Mouse (Mus musculus) midbrain, embryonic 13.5 days (tissue): ENCODE measurements around the gene Dolpp1. TPM values are rescaled to one million over a fixed set of nuclear protein-coding genes. Genes with fewer than 3 reads are reported as not detected.
"Not testable (repeated sequence)": the region's sequence is repeated elsewhere in the genome, so short reads cannot be mapped to it uniquely, and the experiment has no call there.

Experiments
- ATAC-seq: fragments of 200-750 bp; cut with Nextera tagmentation; 2 replicates; pipeline ENCODE4 v1.8.0; 2017; ENCODE audit warnings: mild to moderate bottlenecking, moderate TSS enrichment, moderate library complexity
- H3K27ac ChIP-seq: fragments of 300-500 bp; sonication (generic); 2 replicates; pipeline ENCODE4 v1.5.1; 2015; ENCODE audit warnings: inconsistent platforms, mild to moderate bottlenecking, moderate library complexity
- H3K27me3 ChIP-seq: fragments of 300-500 bp; sonication (generic); 2 replicates; pipeline ENCODE4 v1.6.1; 2015; ENCODE audit warnings: mild to moderate bottlenecking, inconsistent platforms
- H3K36me3 ChIP-seq: fragments of 300-500 bp; sonication (generic); 2 replicates; pipeline ENCODE4 v1.6.1; 2015; ENCODE audit warnings: mild to moderate bottlenecking, inconsistent platforms
- H3K4me1 ChIP-seq: fragments of 300-500 bp; sonication (generic); replicated peaks from 2 replicates; pipeline ENCODE4 v1.6.1; 2015; ENCODE audit warnings: inconsistent platforms
- H3K4me2 ChIP-seq: fragments of 300-500 bp; sonication (generic); replicated peaks from 2 replicates; pipeline ENCODE4 v1.6.1; 2015; ENCODE audit warnings: moderate library complexity, mild to moderate bottlenecking, inconsistent platforms
- H3K4me3 ChIP-seq: fragments of 300-500 bp; sonication (generic); replicated peaks from 2 replicates; pipeline ENCODE4 v1.5.1; 2015; ENCODE audit warnings: mild to moderate bottlenecking, inconsistent platforms
- H3K9ac ChIP-seq: fragments of 300-500 bp; sonication (generic); replicated peaks from 2 replicates; pipeline ENCODE4 v1.6.1; 2015; ENCODE audit warnings: mild to moderate bottlenecking, inconsistent platforms
- H3K9me3 ChIP-seq: fragments of 300-500 bp; sonication (generic); 2 replicates; pipeline ENCODE4 v1.6.1; 2016; ENCODE audit warnings: mild to moderate bottlenecking, inconsistent platforms
- WGBS: fragments of 180-500 bp; shearing (Covaris S2); methylation state at CpG from one replicate; pipeline ENCODE4 v1.1.7; 2015; 5-methylcytosine and 5-hydroxymethylcytosine counted together
- polyA plus RNA-seq: library from polyadenylated mRNA; unstranded; fragments of >200 nt; fragmentation: Nextera tagmentation; extraction: Ambion mirVana; gene quantifications from 2 replicates; pipeline ENCODE4 v1.2.1, GENCODE M21; 2015

Dolpp1 gene
- polyA plus RNA-seq, 1 experiment from 2014 or later, result 54.7 TPM

DNA sequence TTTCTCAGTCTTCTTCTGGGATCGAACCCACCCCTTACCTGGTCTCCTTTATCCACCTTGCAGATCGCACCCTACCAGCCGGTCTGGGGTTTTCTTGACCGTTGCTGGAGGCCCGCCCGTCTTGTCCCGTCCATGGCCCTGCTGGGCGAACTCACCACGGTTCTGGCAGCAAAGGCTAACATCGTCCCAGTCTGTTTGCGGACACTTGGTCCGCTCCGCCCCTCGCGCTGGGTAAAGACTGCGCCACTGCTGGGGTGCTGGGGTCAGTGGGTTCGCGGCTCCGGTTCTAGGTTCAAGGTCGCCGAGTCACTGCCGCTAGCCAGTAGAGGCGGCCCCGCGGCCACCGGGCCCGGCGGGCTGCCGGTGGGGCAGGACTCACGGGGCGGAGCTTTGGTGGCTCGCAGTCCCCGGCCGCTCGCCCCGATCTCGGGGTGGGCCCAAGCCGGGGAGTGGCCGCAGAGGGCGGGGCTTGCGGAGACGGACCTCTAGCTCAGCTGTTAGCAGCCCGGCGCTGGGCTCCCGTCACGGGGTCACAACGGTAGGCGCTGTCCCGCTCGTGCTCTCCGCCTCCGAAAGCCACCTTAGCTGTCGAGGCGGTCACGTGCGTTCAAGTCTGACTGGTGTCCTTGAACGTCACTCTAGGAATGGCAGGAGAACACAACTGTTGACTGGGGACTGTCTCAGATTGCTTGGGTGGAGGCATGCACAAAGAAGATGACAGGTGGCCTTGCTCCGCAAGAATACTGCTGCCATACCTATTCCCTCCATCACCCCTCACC lies 23.3 kb downstream of the Dolpp1 start, which contains the start of gene Crat:
Gene Crat, minus strand, starts transcription at position 657 of the 779 bp plus-strand sequence.
- peak within 1 kb of the TSS; percentile 76 for H3K4me2 ChIP-seq
- peak within 1 kb of the TSS; percentile 97 for H3K9ac ChIP-seq
- no peaks in the 10 kb centered on the region for H3K27me3 ChIP-seq
- peak within 1 kb of the TSS; percentile 95 for H3K27ac ChIP-seq
- H3K4me1 ChIP-seq, result peaks cover 54% of the 10 kb centered on the region
- H3K4me3 ChIP-seq, result peak within 1 kb of the TSS; percentile 92
- ATAC-seq, result peak; percentile 86
- H3K36me3 ChIP-seq, result peaks cover 20% of the 10 kb centered on the region
- WGBS, result 1% methylated on average over 58 of the region's 58 CpGs
- H3K9me3 ChIP-seq, result no peaks in the 10 kb centered on the region

DNA sequence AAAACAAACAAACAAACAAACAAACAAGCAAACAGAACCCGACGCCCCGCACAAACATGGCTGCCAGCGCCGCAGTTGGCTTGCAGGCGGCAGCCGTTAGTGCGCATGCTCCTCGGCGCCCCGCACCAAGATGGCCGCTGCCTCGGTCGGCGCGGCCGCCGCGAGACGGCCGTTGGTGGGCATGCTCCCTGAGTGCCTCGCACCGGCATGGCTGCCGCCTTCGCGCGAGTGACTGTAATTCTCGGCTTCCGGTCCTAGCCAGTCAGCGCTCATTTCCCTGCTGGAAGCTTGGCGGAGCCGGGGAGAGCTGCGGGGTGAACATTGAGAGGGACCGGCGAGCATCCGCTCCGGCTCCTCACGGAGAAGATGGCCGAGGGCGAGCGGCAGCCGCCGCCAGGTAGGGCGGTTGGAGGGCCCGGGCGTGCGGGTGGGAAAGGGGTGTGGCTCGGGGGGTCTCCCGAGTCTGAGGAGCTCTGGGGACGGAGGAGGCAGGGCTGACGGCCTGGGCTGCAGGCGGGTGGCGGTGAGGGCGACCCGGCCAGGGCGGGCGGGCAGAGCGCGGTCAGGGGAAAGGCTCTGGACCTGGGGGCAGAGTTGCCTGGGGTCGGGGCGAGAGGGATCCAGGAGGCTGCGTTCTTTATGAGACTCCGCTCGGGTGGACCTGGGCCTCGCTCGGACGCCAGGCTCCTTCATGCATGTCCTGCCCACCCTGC lies 24.0 kb downstream of the Dolpp1 start, which contains the start of gene Ptpa:
Gene Ptpa, plus strand, starts transcription at position 104 of the 713 bp plus-strand sequence.
- peak; percentile 95 for ATAC-seq
- H3K27me3 ChIP-seq, result no peaks in the 10 kb centered on the region
- H3K4me3 ChIP-seq, result peak within 1 kb of the TSS; percentile 92
- H3K4me1 ChIP-seq, result peaks cover 54% of the 10 kb centered on the region
- WGBS, result under 1% methylated on average over 67 of the region's 67 CpGs
- H3K9me3 ChIP-seq, result no peaks in the 10 kb centered on the region
- peak within 1 kb of the TSS; percentile 95 for H3K27ac ChIP-seq
- H3K4me2 ChIP-seq, result peak within 1 kb of the TSS; percentile 76
- peak within 1 kb of the TSS; percentile 97 for H3K9ac ChIP-seq
- peaks cover 14% of the 10 kb centered on the region for H3K36me3 ChIP-seq

- Histone ChIP-seq H3K4me1 (peaks cover 54% of the 10 kb centered on the region), H3K9ac (peak overlapping the region; percentile 97), H3K4me3 (peak overlapping the region; percentile 92), H3K27ac (peak overlapping the region; percentile 95), H3K36me3 (peaks cover 12% of the 10 kb centered on the region), H3K4me2 (peak overlapping the region; percentile 76), H3K9me3 (no peaks in the 10 kb centered on the region), H3K27me3 (no peaks in the 10 kb centered on the region)
- ATAC-seq, result no peak
- under 1% methylated on average over 7 of the region's 7 CpGs for WGBS
Observed at GRCm38 (mm10) chr2:30416649-30416965, 24.6 kb downstream of the Dolpp1 start.

DNA sequence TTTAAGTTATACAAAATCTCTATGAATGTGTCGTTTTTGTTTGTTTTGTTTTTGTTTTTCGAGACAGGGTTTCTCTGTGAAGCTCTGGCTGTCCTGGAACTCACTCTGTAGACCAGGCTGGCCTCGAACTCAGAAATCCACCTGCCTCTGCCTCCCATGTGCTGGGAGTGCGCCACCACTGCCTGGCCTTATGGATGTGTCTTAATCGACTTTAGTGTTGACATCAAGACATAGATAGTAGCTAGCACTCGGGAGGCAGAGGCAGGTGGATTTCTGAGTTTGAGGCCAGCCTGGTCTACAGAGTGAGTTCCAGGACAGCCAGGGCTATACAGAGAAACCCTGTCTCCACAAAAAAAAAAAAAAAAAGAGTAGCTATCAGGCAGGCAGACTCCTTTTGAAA lies 25.1 kb downstream of the Dolpp1 start:
- Histone ChIP-seq H3K4me1 (peaks cover 54% of the 10 kb centered on the region), H3K4me2 (peak overlapping the region; percentile 76), H3K4me3 (peak overlapping the region; percentile 92)
- H3K36me3 ChIP-seq, H3K27ac ChIP-seq, H3K9ac ChIP-seq, H3K27me3 ChIP-seq, ATAC-seq, H3K9me3 ChIP-seq: not testable (repeated sequence)
- WGBS, result 82% methylated on average over 6 of the region's 6 CpGs

- Histone ChIP-seq H3K27me3 (no peaks in the 10 kb centered on the region), H3K27ac (no peak overlapping the region), H3K4me2 (peak overlapping the region; percentile 76), H3K4me3 (no peak overlapping the region), H3K9me3 (no peaks in the 10 kb centered on the region), H3K4me1 (peaks cover 54% of the 10 kb centered on the region), H3K36me3 (peaks cover 3% of the 10 kb centered on the region), H3K9ac (peak overlapping the region; percentile 16; the same call in 1 of the 2 replicates)
- 79% methylated on average over 5 of the region's 5 CpGs for WGBS
- no peak for ATAC-seq
Observed at GRCm38 (mm10) chr2:30417595-30418165, 25.6 kb downstream of the Dolpp1 start.

GRCm38 (mm10) chr2:30418259-30418658 lies 26.2 kb downstream of the Dolpp1 start:
- no peak overlapping the region for H3K4me3 ChIP-seq

DNA sequence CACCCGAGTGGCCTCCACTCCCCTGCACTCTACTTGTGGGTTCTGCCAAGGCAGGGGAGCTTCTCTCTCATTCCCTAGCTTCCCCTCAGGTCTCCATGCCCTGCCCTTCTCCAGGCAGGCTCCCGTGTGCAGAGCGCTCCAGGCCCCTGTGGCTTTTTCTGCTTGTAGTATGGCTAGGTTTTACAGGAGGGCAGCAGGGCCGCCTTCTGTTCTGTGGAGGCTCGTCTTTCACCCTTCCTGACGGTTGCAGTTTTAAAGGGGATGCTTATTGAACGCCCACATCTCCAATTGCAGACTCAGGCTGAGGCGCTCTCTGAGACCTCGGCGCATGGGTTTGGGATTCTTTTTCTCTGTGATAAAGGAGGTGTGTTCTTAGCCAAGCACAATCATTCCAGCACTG lies 27.1 kb downstream of the Dolpp1 start:
- Histone ChIP-seq H3K27me3 (no peaks in the 10 kb centered on the region), H3K4me3 (no peak overlapping the region), H3K9me3 (no peaks in the 10 kb centered on the region), H3K4me2 (0 out of 2 replicates have a peak overlapping the region, but pooled peaks have one; percentile 26), H3K27ac (peak overlapping the region; percentile 30; the same call in 1 of the 2 replicates), H3K9ac (peak overlapping the region; percentile 16; the same call in 1 of the 2 replicates), H3K4me1 (peaks cover 40% of the 10 kb centered on the region), H3K36me3 (no peaks in the 10 kb centered on the region)
- 43% methylated on average over 10 of the region's 10 CpGs for WGBS
- no peak for ATAC-seq

More at GRCm38 (mm10) chr2:30418259-30418658, 26.2 kb downstream of the Dolpp1 start:
- Histone ChIP-seq H3K4me2 (peak overlapping the region; percentile 26), H3K27ac (no peak overlapping the region), H3K9ac (peak overlapping the region; percentile 16; the same call in 1 of the 2 replicates), H3K9me3 (no peaks in the 10 kb centered on the region), H3K4me1 (peaks cover 48% of the 10 kb centered on the region), H3K27me3 (no peaks in the 10 kb centered on the region), H3K36me3 (no peaks in the 10 kb centered on the region)
- ATAC-seq, result no peak
- 82% methylated on average over 6 of the region's 6 CpGs for WGBS

- WGBS, result 85% methylated on average over 4 of the region's 4 CpGs
- H3K27ac ChIP-seq, result no peak overlapping the region
- H3K27me3 ChIP-seq, result no peaks in the 10 kb centered on the region
- ATAC-seq, result no peak
- H3K4me1 ChIP-seq, result peaks cover 30% of the 10 kb centered on the region
- no peak overlapping the region for H3K9ac ChIP-seq
- H3K36me3 ChIP-seq, result peaks cover 2% of the 10 kb centered on the region
- H3K4me3 ChIP-seq, result no peak overlapping the region
- no peak overlapping the region for H3K4me2 ChIP-seq
- no peaks in the 10 kb centered on the region for H3K9me3 ChIP-seq
Observed at GRCm38 (mm10) chr2:30421432-30421831, 29.4 kb downstream of the Dolpp1 start.

- Histone ChIP-seq H3K4me1 (no peaks in the 10 kb centered on the region), H3K9ac (no peak overlapping the region), H3K4me3 (no peak overlapping the region), H3K27me3 (no peaks in the 10 kb centered on the region), H3K9me3 (no peaks in the 10 kb centered on the region), H3K27ac (no peak overlapping the region), H3K4me2 (no peak overlapping the region), H3K36me3 (peaks cover 79% of the 10 kb centered on the region)
- ATAC-seq, result no peak
Observed at GRCm38 (mm10) chr2:30429156-30429555, 37.1 kb downstream of the Dolpp1 start.

DNA sequence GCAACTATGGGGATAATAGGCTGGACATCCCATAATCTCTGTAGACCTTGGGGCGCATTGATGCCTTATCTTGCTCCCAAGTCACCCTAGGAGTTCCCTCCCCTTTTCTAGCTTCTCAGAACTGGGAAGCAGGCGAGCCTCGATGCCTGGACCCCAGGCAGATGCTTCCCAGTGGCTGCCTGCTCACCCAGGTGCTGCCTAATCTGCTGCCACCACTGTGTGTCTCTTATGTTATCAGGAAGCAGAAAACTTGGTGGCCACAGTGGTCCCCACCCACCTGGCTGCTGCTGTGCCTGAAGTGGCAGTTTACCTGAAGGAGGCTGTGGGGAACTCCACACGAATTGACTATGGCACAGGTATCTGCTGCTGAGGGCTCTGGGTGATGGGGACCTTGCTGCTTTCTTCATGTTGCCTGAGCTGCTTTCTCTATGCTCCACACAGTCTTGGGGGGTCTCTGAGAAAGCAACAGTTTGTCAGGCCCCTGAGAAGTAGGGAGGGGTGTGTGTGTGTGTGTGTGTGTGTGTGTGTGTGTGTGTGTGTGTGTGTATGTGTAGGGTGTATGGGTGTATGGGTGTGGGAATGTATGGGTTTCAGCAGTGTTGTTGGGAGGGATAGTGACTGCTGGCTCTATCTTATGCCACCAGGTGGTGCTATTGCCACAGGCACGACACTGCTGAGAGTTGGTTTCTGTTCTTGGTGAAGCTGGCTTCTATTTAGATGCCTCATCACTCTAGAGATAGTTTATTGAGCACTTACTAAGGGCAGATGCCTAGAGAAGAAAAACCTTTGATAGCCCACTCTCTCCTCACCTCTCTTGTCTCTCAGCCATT lies 43.5 kb downstream of the Dolpp1 start:
- Histone ChIP-seq H3K4me2 (no peak overlapping the region), H3K27ac (no peak overlapping the region), H3K4me3 (no peak overlapping the region), H3K9me3 (no peaks in the 10 kb centered on the region), H3K4me1 (peaks cover 7% of the 10 kb centered on the region), H3K9ac (no peak overlapping the region), H3K27me3 (no peaks in the 10 kb centered on the region), H3K36me3 (peaks cover 80% of the 10 kb centered on the region)
- 61% methylated on average over 5 of the region's 5 CpGs for WGBS
- peak; percentile 80 for ATAC-seq

- Histone ChIP-seq H3K36me3 (peaks cover 74% of the 10 kb centered on the region), H3K4me3 (no peak overlapping the region), H3K27me3 (no peaks in the 10 kb centered on the region), H3K9ac (no peak overlapping the region), H3K27ac (no peak overlapping the region), H3K4me2 (no peak overlapping the region), H3K9me3 (no peaks in the 10 kb centered on the region), H3K4me1 (peaks cover 13% of the 10 kb centered on the region)
- WGBS, result 68% methylated on average over 5 of the region's 5 CpGs
- ATAC-seq, result no peak
Observed at GRCm38 (mm10) chr2:30436156-30436545, 44.1 kb downstream of the Dolpp1 start.
